Mouse (Mus musculus) bone marrow macrophage, adult 2 months (primary cell): Measurements from ENCODE around the gene Ankrd37. TPM values are rescaled to one million over a fixed set of nuclear protein-coding genes. Genes with fewer than 3 reads are reported as not detected.
A peak's percentile ranks its signal among the peaks of the same experiment; 100 is the strongest.

ENCODE experiments used
- H3K27ac ChIP-seq: 2 replicates; pipeline ENCODE4 v1.5.1; 2012; ENCODE audit warnings: low read depth, low read length; ENCODE audit not compliant: insufficient read depth
- H3K4me1 ChIP-seq: 2 replicates; pipeline ENCODE4 v1.6.1; 2012; ENCODE audit warnings: low read length; ENCODE audit not compliant: control insufficient read depth, insufficient read depth
- H3K4me3 ChIP-seq: 2 replicates; pipeline ENCODE4 v1.5.1; 2012; ENCODE audit warnings: mild to moderate bottlenecking, low read length, moderate library complexity; ENCODE audit not compliant: insufficient read depth
- CTCF ChIP-seq: IDR thresholded peaks from 2 replicates; pipeline ENCODE4 v1.5.1; 2012; ENCODE audit warnings: low read depth, mild to moderate bottlenecking, low read length, moderate library complexity
- POLR2A ChIP-seq: IDR thresholded peaks from 2 replicates; pipeline ENCODE4 v1.6.1; 2012; ENCODE audit warnings: mild to moderate bottlenecking, low read depth, low read length, borderline replicate concordance
- polyA plus RNA-seq: library from polyadenylated mRNA; stranded (reverse); fragments of >200 nt; gene quantifications from 2 replicates; pipeline ENCODE4 v1.2.4, GENCODE M21; 2012; ENCODE audit not compliant: missing spikeins, insufficient read depth, insufficient read length

The Ankrd37 gene
- polyA plus RNA-seq, 1 experiment: 4.8 TPM

GRCm38 (mm10) chr8:45999784-46000705 lies 5.5 kb downstream of the Ankrd37 start:
- TF ChIP-seq CTCF (no peak), POLR2A (0 out of 2 replicates have a peak, but pooled peaks have one; percentile 74)

GRCm38 (mm10) chr8:45999138-45999783 lies 6.2 kb downstream of the Ankrd37 start, which contains the start of gene Lrp2bp:
Gene Lrp2bp, plus strand, starts transcription at chr8:45999303.
- Histone ChIP-seq H3K4me3 (peak within 1 kb of the TSS; percentile 60), H3K4me1 (peaks cover 21% of the 10 kb centered on the region), H3K27ac (peak within 1 kb of the TSS; percentile 75)
- TF ChIP-seq CTCF (no peak), POLR2A (no peak)

More at GRCm38 (mm10) chr8:45999784-46000705, 5.5 kb downstream of the Ankrd37 start:
- peak overlapping the region; percentile 60 for H3K4me3 ChIP-seq
- H3K27ac ChIP-seq: peak overlapping the region; percentile 75
- peaks cover 20% of the 10 kb centered on the region for H3K4me1 ChIP-seq

- H3K4me1 ChIP-seq: peaks cover 21% of the 10 kb centered on the region
- TF ChIP-seq POLR2A (no peak), CTCF (no peak)
- no peak overlapping the region for H3K27ac ChIP-seq
- H3K4me3 ChIP-seq: peak overlapping the region; percentile 26; the same call in 1 of the 2 replicates
Observed at GRCm38 (mm10) chr8:45998228-45998627, 7.3 kb downstream of the Ankrd37 start.

- no peak for TF ChIP-seq POLR2A
- no peak for TF ChIP-seq CTCF
- Histone ChIP-seq H3K4me3 (no peak overlapping the region), H3K27ac (peak overlapping the region; percentile 59), H3K4me1 (peaks cover 29% of the 10 kb centered on the region)
Observed at GRCm38 (mm10) chr8:45995576-45995975, 9.9 kb downstream of the Ankrd37 start.

- Histone ChIP-seq H3K4me1 (peaks cover 28% of the 10 kb centered on the region), H3K27ac (no peak overlapping the region), H3K4me3 (no peak overlapping the region)
- TF ChIP-seq POLR2A: no peak
- no peak for TF ChIP-seq CTCF
Observed at GRCm38 (mm10) chr8:45994111-45994510, 11.4 kb downstream of the Ankrd37 start.

- TF ChIP-seq CTCF: no peak
- TF ChIP-seq POLR2A: no peak
- peaks cover 28% of the 10 kb centered on the region for H3K4me1 ChIP-seq
- H3K4me3 ChIP-seq: no peak overlapping the region
- H3K27ac ChIP-seq: peak overlapping the region; percentile 69
Observed at GRCm38 (mm10) chr8:45990631-45991310, 14.7 kb downstream of the Ankrd37 start.

GRCm38 (mm10) chr8:45988189-45988588 lies 17.3 kb downstream of the Ankrd37 start:
- no peak overlapping the region for H3K4me3 ChIP-seq
- H3K27ac ChIP-seq: no peak overlapping the region
- H3K4me1 ChIP-seq: peaks cover 22% of the 10 kb centered on the region
- no peak for TF ChIP-seq POLR2A
- no peak for TF ChIP-seq CTCF

- Histone ChIP-seq H3K4me1 (peaks cover 22% of the 10 kb centered on the region), H3K27ac (peak overlapping the region; percentile 60), H3K4me3 (no peak overlapping the region)
- no peak for TF ChIP-seq POLR2A
- no peak for TF ChIP-seq CTCF
Observed at GRCm38 (mm10) chr8:45986665-45987064, 18.8 kb downstream of the Ankrd37 start.

GRCm38 (mm10) chr8:45975837-45976468 lies 29.6 kb downstream of the Ankrd37 start:
- peak overlapping the region; percentile 80 for H3K27ac ChIP-seq
- peak overlapping the region; percentile 79 for H3K4me3 ChIP-seq
- peaks cover 8% of the 10 kb centered on the region for H3K4me1 ChIP-seq
- TF ChIP-seq POLR2A (no peak), CTCF (no peak)
